Mouse (Mus musculus) lung, embryonic 16.5 days (tissue): ENCODE measurements around the gene Rrp9. TPM values are rescaled to one million over a fixed set of nuclear protein-coding genes. Genes with fewer than 3 reads are reported as not detected.

Source experiments
- ATAC-seq: fragments of 200-750 bp; cut with Nextera tagmentation; 2 replicates; pipeline ENCODE4 v1.8.0; 2017; ENCODE audit warnings: low read depth, mild to moderate bottlenecking, moderate library complexity
- H3K27ac ChIP-seq: fragments of 300-500 bp; sonication (generic); 2 replicates; pipeline ENCODE4 v1.5.1; 2014; ENCODE audit warnings: mild to moderate bottlenecking, control low read depth, low read length
- H3K27me3 ChIP-seq: fragments of 300-500 bp; sonication (generic); 2 replicates; pipeline ENCODE4 v1.6.1; 2014; ENCODE audit warnings: low read depth, low read length, mixed read lengths; ENCODE audit not compliant: control insufficient read depth, insufficient read depth
- H3K36me3 ChIP-seq: fragments of 300-500 bp; sonication (generic); 2 replicates; pipeline ENCODE4 v1.6.1; 2014; ENCODE audit warnings: low read length; ENCODE audit not compliant: control insufficient read depth, insufficient read depth
- H3K4me1 ChIP-seq: fragments of 300-500 bp; sonication (generic); replicated peaks from 2 replicates; pipeline ENCODE4 v1.6.1; 2014; ENCODE audit warnings: low read length, mixed read lengths; ENCODE audit not compliant: control insufficient read depth, insufficient read depth
- H3K4me2 ChIP-seq: fragments of 300-500 bp; sonication (generic); 2 replicates; pipeline ENCODE4 v1.6.1; 2014; ENCODE audit warnings: low read depth, low read length, control low read depth
- H3K4me3 ChIP-seq: fragments of 300-500 bp; sonication (generic); 2 replicates; pipeline ENCODE4 v1.5.1; 2014; ENCODE audit warnings: mild to moderate bottlenecking, low read length, control low read depth
- H3K9ac ChIP-seq: fragments of 300-500 bp; sonication (generic); 2 replicates; pipeline ENCODE4 v1.6.1; 2014; ENCODE audit warnings: low read length, control low read depth
- H3K9me3 ChIP-seq: fragments of 300-500 bp; sonication (generic); 2 replicates; pipeline ENCODE4 v1.6.1; 2016; ENCODE audit warnings: low read length; ENCODE audit not compliant: control insufficient read depth
- WGBS: fragments of 180-500 bp; shearing (Covaris S2); extraction: QIAGEN DNeasy Blood & Tissue Kit; methylation state at CpG from one replicate; pipeline ENCODE4 v1.1.7; 2014; 5-methylcytosine and 5-hydroxymethylcytosine counted together
- polyA plus RNA-seq: library from polyadenylated mRNA; unstranded; fragments of >200 nt; fragmentation: Nextera tagmentation; extraction: Ambion mirVana; gene quantifications from 2 replicates; pipeline ENCODE4 v1.2.1, GENCODE M21; 2015

The Rrp9 gene
- polyA plus RNA-seq, 1 experiment from 2014 or later = 39.8 TPM

- H3K9ac ChIP-seq = peak overlapping the region; percentile 82
- no peaks in the 10 kb centered on the region for H3K27me3 ChIP-seq
- H3K4me2 ChIP-seq = peak overlapping the region; percentile 88
- ATAC-seq = peak; percentile 10
- peak overlapping the region; percentile 70 for H3K4me3 ChIP-seq
- H3K36me3 ChIP-seq = no peaks in the 10 kb centered on the region
- peak overlapping the region; percentile 83 for H3K27ac ChIP-seq
- peaks cover 49% of the 10 kb centered on the region for H3K4me1 ChIP-seq
- 3% methylated on average over 18 of the region's 20 CpGs for WGBS
- H3K9me3 ChIP-seq = no peaks in the 10 kb centered on the region
Measured at GRCm38 (mm10) chr9:106454071-106454761, 21.5 kb upstream of the Rrp9 start.

- Histone ChIP-seq H3K36me3 (no peaks in the 10 kb centered on the region), H3K27me3 (no peaks in the 10 kb centered on the region), H3K27ac (peak overlapping the region; percentile 70), H3K9me3 (no peaks in the 10 kb centered on the region), H3K4me1 (peaks cover 46% of the 10 kb centered on the region), H3K9ac (peak overlapping the region; percentile 82), H3K4me2 (peak overlapping the region; percentile 88), H3K4me3 (peak overlapping the region; percentile 70)
- 4% methylated on average over 17 of the region's 17 CpGs for WGBS
- ATAC-seq = no peak
Measured at GRCm38 (mm10) chr9:106454888-106455681, 20.7 kb upstream of the Rrp9 start.

GRCm38 (mm10) chr9:106456325-106457162 is 19.2 kb upstream of the Rrp9 start:
- no peak overlapping the region for H3K4me3 ChIP-seq
- 23% methylated on average over 15 of the region's 15 CpGs for WGBS
- peak; percentile 1; the same call in 1 of the 2 replicates for ATAC-seq

GRCm38 (mm10) chr9:106457163-106457559 is 18.6 kb upstream of the Rrp9 start:
- Histone ChIP-seq H3K4me2 (no peak overlapping the region), H3K27ac (peak overlapping the region; percentile 33; the same call in 1 of the 2 replicates), H3K9me3 (no peaks in the 10 kb centered on the region), H3K4me3 (no peak overlapping the region), H3K36me3 (peaks cover 2% of the 10 kb centered on the region), H3K4me1 (peaks cover 35% of the 10 kb centered on the region), H3K9ac (peak overlapping the region; percentile 21; the same call in 1 of the 2 replicates), H3K27me3 (no peaks in the 10 kb centered on the region)
- ATAC-seq = no peak
- 49% methylated on average over 9 of the region's 9 CpGs for WGBS

More at GRCm38 (mm10) chr9:106456325-106457162, 19.2 kb upstream of the Rrp9 start:
- H3K4me1 ChIP-seq = peaks cover 35% of the 10 kb centered on the region
- peak overlapping the region; percentile 88 for H3K4me2 ChIP-seq
- H3K36me3 ChIP-seq = no peaks in the 10 kb centered on the region
- no peaks in the 10 kb centered on the region for H3K27me3 ChIP-seq
- no peaks in the 10 kb centered on the region for H3K9me3 ChIP-seq
- H3K9ac ChIP-seq = peak overlapping the region; percentile 25
- H3K27ac ChIP-seq = peak overlapping the region; percentile 33; the same call in 1 of the 2 replicates

GRCm38 (mm10) chr9:106457920-106458319 is 17.8 kb upstream of the Rrp9 start:
- Histone ChIP-seq H3K27ac (no peak overlapping the region), H3K27me3 (no peaks in the 10 kb centered on the region), H3K36me3 (peaks cover 6% of the 10 kb centered on the region), H3K4me1 (peaks cover 31% of the 10 kb centered on the region), H3K9ac (no peak overlapping the region), H3K9me3 (no peaks in the 10 kb centered on the region), H3K4me3 (no peak overlapping the region), H3K4me2 (no peak overlapping the region)
- ATAC-seq = no peak
- 74% methylated on average over 5 of the region's 5 CpGs for WGBS

- Histone ChIP-seq H3K36me3 (peaks cover 9% of the 10 kb centered on the region), H3K4me2 (no peak overlapping the region), H3K9me3 (no peaks in the 10 kb centered on the region), H3K4me1 (peaks cover 26% of the 10 kb centered on the region), H3K27me3 (no peaks in the 10 kb centered on the region), H3K9ac (no peak overlapping the region), H3K27ac (no peak overlapping the region), H3K4me3 (no peak overlapping the region)
- 70% methylated on average over 15 of the region's 15 CpGs for WGBS
- ATAC-seq = no peak
Measured at GRCm38 (mm10) chr9:106459946-106460345, 15.8 kb upstream of the Rrp9 start.

- Histone ChIP-seq H3K27me3 (no peaks in the 10 kb centered on the region), H3K4me1 (peaks cover 24% of the 10 kb centered on the region), H3K27ac (no peak overlapping the region), H3K4me3 (no peak overlapping the region), H3K36me3 (peaks cover 9% of the 10 kb centered on the region), H3K4me2 (no peak overlapping the region), H3K9me3 (no peaks in the 10 kb centered on the region), H3K9ac (no peak overlapping the region)
- WGBS = 74% methylated on average over 18 of the region's 18 CpGs
- no peak for ATAC-seq
Measured at GRCm38 (mm10) chr9:106460401-106461025, 15.2 kb upstream of the Rrp9 start.

- Histone ChIP-seq H3K36me3 (peaks cover 9% of the 10 kb centered on the region), H3K4me2 (no peak overlapping the region), H3K9ac (no peak overlapping the region), H3K4me3 (no peak overlapping the region), H3K4me1 (peaks cover 21% of the 10 kb centered on the region), H3K27ac (no peak overlapping the region), H3K27me3 (no peaks in the 10 kb centered on the region), H3K9me3 (no peaks in the 10 kb centered on the region)
- ATAC-seq = no peak
- 82% methylated on average over 9 of the region's 9 CpGs for WGBS
Measured at GRCm38 (mm10) chr9:106461026-106461415, 14.7 kb upstream of the Rrp9 start.
